Mouse (Mus musculus) heart, embryonic 13.5 days (tissue): ENCODE data around the gene Vav3. TPM values are rescaled to one million over a fixed set of nuclear protein-coding genes. Genes with fewer than 3 reads are reported as not detected.

ENCODE experiments used
- ATAC-seq: fragments of 200-750 bp; cut with Nextera tagmentation; 2 replicates; pipeline ENCODE4 v1.8.0; 2017; ENCODE audit warnings: moderate TSS enrichment; ENCODE audit not compliant: insufficient number of reproducible peaks, low FRiP score, low TSS enrichment; ENCODE audit errors: extremely low read depth
- H3K27ac ChIP-seq: fragments of 300-500 bp; sonication (generic); replicated peaks from 2 replicates; pipeline ENCODE4 v1.5.1; 2015; ENCODE audit warnings: moderate library complexity, mild to moderate bottlenecking, inconsistent platforms
- H3K27me3 ChIP-seq: fragments of 300-500 bp; sonication (generic); replicated peaks from 2 replicates; pipeline ENCODE4 v1.6.1; 2015; ENCODE audit warnings: mild to moderate bottlenecking, inconsistent platforms
- H3K36me3 ChIP-seq: fragments of 300-500 bp; sonication (generic); 2 replicates; pipeline ENCODE4 v1.6.1; 2015; ENCODE audit warnings: mild to moderate bottlenecking, inconsistent platforms
- H3K4me1 ChIP-seq: fragments of 300-500 bp; sonication (generic); 2 replicates; pipeline ENCODE4 v1.6.1; 2015; ENCODE audit warnings: inconsistent platforms
- H3K4me2 ChIP-seq: fragments of 300-500 bp; sonication (generic); 2 replicates; pipeline ENCODE4 v1.6.1; 2015; ENCODE audit warnings: inconsistent platforms, mild to moderate bottlenecking, moderate library complexity
- H3K4me3 ChIP-seq: fragments of 300-500 bp; sonication (generic); 2 replicates; pipeline ENCODE4 v1.5.1; 2015; ENCODE audit warnings: moderate library complexity, mild to moderate bottlenecking, inconsistent platforms
- H3K9ac ChIP-seq: fragments of 300-500 bp; sonication (generic); 2 replicates; pipeline ENCODE4 v1.6.1; 2015; ENCODE audit warnings: inconsistent platforms, mild to moderate bottlenecking, moderate library complexity
- H3K9me3 ChIP-seq: fragments of 300-500 bp; sonication (generic); 2 replicates; pipeline ENCODE4 v1.6.1; 2016; ENCODE audit warnings: inconsistent platforms
- WGBS: fragments of 180-500 bp; shearing (Covaris S2); methylation state at CpG from one replicate; pipeline ENCODE4 v1.1.7; 2015; ENCODE audit warnings: mixed read lengths; 5-methylcytosine and 5-hydroxymethylcytosine counted together
- polyA plus RNA-seq: library from polyadenylated mRNA; unstranded; fragments of >200 nt; fragmentation: Nextera tagmentation; extraction: Ambion mirVana; gene quantifications from 2 replicates; pipeline ENCODE4 v1.2.1, GENCODE M21; 2015

Vav3 gene
- polyA plus RNA-seq, 1 experiment from 2014 or later: 7.5 TPM

GRCm38 (mm10) chr3:109707786-109708460, 367.5 kb downstream of the Vav3 start:
- H3K9me3 ChIP-seq: no peaks in the 10 kb centered on the region
- 72% methylated on average over 2 of the region's 2 CpGs for WGBS

GRCm38 (mm10) chr3:109711751-109712150, 371.3 kb downstream of the Vav3 start:
- ATAC-seq: no peak
- no peak overlapping the region for H3K27ac ChIP-seq
- no peaks in the 10 kb centered on the region for H3K36me3 ChIP-seq
- no peak overlapping the region for H3K9ac ChIP-seq
- no peaks in the 10 kb centered on the region for H3K9me3 ChIP-seq
- H3K27me3 ChIP-seq: no peaks in the 10 kb centered on the region
- no peak overlapping the region for H3K4me2 ChIP-seq
- WGBS: 82% methylated on average over 7 of the region's 7 CpGs
- H3K4me1 ChIP-seq: 0 out of 2 replicates have a peak, but pooled peaks cover 6% of the 10 kb centered on the region
- no peak overlapping the region for H3K4me3 ChIP-seq

More at GRCm38 (mm10) chr3:109707786-109708460, 367.5 kb downstream of the Vav3 start:
- ATAC-seq: no peak
- Histone ChIP-seq H3K4me3 (no peak overlapping the region), H3K4me1 (0 out of 2 replicates have a peak, but pooled peaks cover 6% of the 10 kb centered on the region), H3K4me2 (no peak overlapping the region), H3K27me3 (no peaks in the 10 kb centered on the region), H3K36me3 (no peaks in the 10 kb centered on the region), H3K9ac (no peak overlapping the region), H3K27ac (no peak overlapping the region)

DNA sequence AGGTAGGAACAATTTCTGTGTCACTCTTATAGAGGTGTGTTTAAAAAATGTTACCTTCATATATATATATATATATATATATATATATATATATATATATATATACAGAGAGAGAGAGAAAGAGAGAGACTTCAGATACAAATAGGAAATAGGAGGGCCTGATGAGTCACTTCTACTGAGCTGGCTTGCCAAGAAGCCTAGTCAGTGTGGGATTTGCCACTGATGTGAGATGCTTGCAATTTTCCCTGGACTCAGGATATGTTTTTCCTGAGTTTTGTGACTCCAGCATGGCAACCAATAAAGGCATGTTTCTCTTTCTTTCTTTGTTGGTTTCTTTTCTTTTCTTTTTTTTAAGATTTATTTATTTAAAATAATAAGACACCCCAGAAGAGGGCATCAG, 374.0 kb downstream of the Vav3 start:
- Histone ChIP-seq H3K27ac (no peak overlapping the region), H3K27me3 (no peaks in the 10 kb centered on the region), H3K4me1 (0 out of 2 replicates have a peak, but pooled peaks cover 6% of the 10 kb centered on the region), H3K9me3 (no peaks in the 10 kb centered on the region), H3K9ac (no peak overlapping the region), H3K36me3 (no peaks in the 10 kb centered on the region), H3K4me3 (no peak overlapping the region), H3K4me2 (no peak overlapping the region)
- ATAC-seq: no peak

- H3K27me3 ChIP-seq: no peaks in the 10 kb centered on the region
- H3K27ac ChIP-seq: no peak overlapping the region
- H3K9me3 ChIP-seq: no peaks in the 10 kb centered on the region
- H3K9ac ChIP-seq: no peak overlapping the region
- H3K4me1 ChIP-seq: no peaks in the 10 kb centered on the region
- H3K4me3 ChIP-seq: no peak overlapping the region
- H3K36me3 ChIP-seq: no peaks in the 10 kb centered on the region
- WGBS: 81% methylated on average over 3 of the region's 3 CpGs
- ATAC-seq: no peak
- no peak overlapping the region for H3K4me2 ChIP-seq
Observed at GRCm38 (mm10) chr3:109721753-109722152, 381.3 kb downstream of the Vav3 start.

GRCm38 (mm10) chr3:109726776-109727175, 386.3 kb downstream of the Vav3 start:
- Histone ChIP-seq H3K9ac (no peak overlapping the region), H3K27me3 (no peaks in the 10 kb centered on the region), H3K36me3 (no peaks in the 10 kb centered on the region), H3K4me3 (no peak overlapping the region), H3K27ac (no peak overlapping the region), H3K9me3 (no peaks in the 10 kb centered on the region), H3K4me1 (no peaks in the 10 kb centered on the region), H3K4me2 (no peak overlapping the region)
- WGBS: 73% methylated on average over 1 of the region's 1 CpGs
- no peak for ATAC-seq

DNA sequence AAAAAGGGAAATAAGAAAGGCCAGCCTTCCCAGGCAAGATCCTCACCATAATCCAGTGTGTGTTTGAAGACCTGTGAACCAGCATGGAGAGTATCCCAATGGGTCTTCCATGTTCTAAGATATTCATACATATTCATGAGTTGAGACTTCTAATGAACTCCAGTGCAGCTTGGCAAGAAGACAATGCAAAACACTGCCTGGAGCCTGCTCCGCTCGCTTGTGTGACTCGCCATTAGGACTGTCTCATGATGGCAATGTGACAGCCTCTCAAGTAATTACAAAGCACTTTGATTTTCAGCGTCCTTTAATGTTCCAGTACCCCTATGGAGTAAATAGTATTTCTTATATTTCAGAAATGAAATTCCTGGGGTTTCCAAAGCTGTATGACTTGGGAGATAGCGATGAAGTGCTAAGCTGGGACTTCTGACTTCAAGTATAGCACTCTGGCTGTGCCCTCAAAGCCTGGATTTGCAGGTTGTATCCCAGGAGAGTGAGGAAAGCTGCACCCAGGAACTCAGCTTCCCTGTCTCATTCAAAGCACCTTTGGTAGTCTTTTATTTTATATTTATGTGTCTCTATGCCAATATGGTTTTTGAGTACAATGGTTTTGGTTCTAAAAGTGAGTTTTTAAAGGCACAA, 391.3 kb downstream of the Vav3 start:
- Histone ChIP-seq H3K4me2 (no peak overlapping the region), H3K4me3 (no peak overlapping the region), H3K4me1 (peaks cover 4% of the 10 kb centered on the region; the same call in 1 of the 2 replicates), H3K9me3 (no peaks in the 10 kb centered on the region), H3K27ac (no peak overlapping the region), H3K27me3 (0 out of 2 replicates have a peak, but pooled peaks cover 5% of the 10 kb centered on the region), H3K9ac (no peak overlapping the region), H3K36me3 (no peaks in the 10 kb centered on the region)
- ATAC-seq: no peak
- WGBS: 69% methylated on average over 5 of the region's 5 CpGs

DNA sequence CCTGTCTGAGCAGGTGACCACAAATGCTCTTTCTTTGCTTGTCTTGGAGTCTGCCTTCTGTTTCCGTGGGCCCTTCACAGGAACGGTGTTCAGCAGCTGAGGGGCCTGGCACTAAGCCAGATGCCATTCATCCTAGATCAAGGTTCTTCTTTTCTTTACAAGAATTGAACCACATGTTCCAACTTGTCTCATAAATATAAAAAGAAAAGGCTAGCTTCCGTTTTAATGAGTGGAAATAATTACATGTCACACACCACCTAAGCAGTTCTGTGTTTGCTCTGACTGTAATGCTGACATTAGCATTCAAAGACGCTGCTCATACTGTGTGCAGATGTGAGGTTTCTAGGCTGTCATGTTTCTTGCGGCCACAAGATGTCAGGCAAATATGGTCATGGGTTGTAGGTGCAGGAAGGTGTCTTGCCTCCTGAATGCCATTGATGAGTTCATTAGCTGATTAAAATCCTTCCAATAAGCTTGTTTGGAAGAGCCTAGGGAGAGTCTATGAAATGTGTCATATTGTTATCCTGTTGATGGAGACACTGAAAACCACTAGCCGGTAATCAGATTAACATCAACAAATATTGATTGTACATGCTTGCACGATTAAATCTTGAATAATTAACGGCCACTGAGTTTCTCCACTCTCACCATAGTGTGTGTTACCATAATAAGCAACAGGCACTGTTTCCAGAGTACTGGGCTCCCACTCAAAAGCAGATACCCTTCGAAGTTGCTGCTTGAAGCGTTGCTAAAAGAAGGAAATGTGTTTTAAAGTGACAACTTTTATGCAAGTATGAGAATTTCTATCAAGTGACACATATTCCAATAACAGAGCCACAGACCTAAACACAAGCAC, 392.1 kb downstream of the Vav3 start:
- peaks cover 4% of the 10 kb centered on the region; the same call in 1 of the 2 replicates for H3K4me1 ChIP-seq
- H3K27ac ChIP-seq: no peak overlapping the region
- no peak overlapping the region for H3K4me3 ChIP-seq
- ATAC-seq: no peak
- H3K27me3 ChIP-seq: 0 out of 2 replicates have a peak, but pooled peaks cover 5% of the 10 kb centered on the region
- 44% methylated on average over 10 of the region's 10 CpGs for WGBS
- H3K9ac ChIP-seq: no peak overlapping the region
- H3K4me2 ChIP-seq: no peak overlapping the region
- no peaks in the 10 kb centered on the region for H3K9me3 ChIP-seq
- H3K36me3 ChIP-seq: no peaks in the 10 kb centered on the region

Other genes with a start within 250 kb of the Vav3 start
- 24.1 and 25.6 TPM in 2 replicates for gene Slc25a24, start 217.5 kb upstream of the Vav3 start, polyA plus RNA-seq